Mouse (Mus musculus): ENCODE measurements around the gene Tmem72. TPM values are rescaled to one million over a fixed set of nuclear protein-coding genes. Genes with fewer than 3 reads are reported as not detected.
A peak's percentile ranks its signal among the peaks of the same experiment; 100 is the strongest.

Gene Tmem72
- polyA plus RNA-seq, 1 experiment: 0.04 TPM

DNA sequence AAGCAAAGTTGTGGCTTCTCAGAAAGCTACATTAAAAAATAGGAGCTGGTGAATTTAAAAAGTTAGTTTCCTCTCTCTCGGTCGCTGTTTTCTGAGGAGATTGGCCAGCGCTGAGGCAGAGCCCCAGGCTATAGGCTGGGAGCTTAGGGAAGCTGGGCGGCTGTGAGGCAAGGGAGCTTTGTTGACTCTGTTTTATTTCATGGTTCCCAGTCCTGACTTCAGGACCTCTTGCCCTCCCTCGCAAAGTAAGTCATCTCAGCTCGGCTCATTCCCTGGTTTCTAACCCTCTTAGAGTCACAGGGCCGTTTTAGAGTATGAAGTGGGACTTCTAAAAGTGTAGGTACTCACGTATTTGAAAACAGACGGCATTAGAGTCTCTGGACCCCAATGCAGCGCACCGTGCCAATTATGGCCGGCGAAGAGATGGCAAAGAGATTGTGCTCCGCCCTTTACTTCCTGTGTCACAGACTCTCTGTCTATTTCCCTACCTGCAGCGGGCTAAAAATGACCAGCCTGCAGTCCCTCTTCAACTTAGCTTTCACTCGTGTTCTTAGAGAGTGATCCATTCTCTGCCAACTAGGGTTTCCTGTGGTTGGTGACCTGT is 42.3 kb downstream of the Tmem72 start:
- H3K4me1 ChIP-seq (replicated peaks; ENCODE audit: control insufficient read depth, insufficient read depth, low read length): peaks cover 20% of the 10 kb centered on the region
- H3K4me3 ChIP-seq (ENCODE audit: control insufficient read depth, insufficient read depth, low read length): peak overlapping the region; percentile 56
- no peak for DNase-seq
- H3K27ac ChIP-seq (ENCODE audit: control insufficient read depth, insufficient read depth, low read length): peak overlapping the region; percentile 29; the same call in 1 of the 2 replicates
- TF ChIP-seq POLR2A (IDR thresholded peaks at IDR 0.05; ENCODE audit: control insufficient read depth, extremely low read depth, insufficient read depth, low read length, poor library complexity): no peak
- TF ChIP-seq CTCF (IDR thresholded peaks at IDR 0.05; ENCODE audit: borderline replicate concordance, control insufficient read depth, extremely low read depth, insufficient read depth, low read length, poor library complexity): no peak
- 18% methylated on average over 16 of the region's 16 CpGs for WGBS
- no peaks in the 10 kb centered on the region for H3K27me3 ChIP-seq (ENCODE audit: control insufficient read depth, insufficient read depth, low read length)
- H3K36me3 ChIP-seq (ENCODE audit: control insufficient read depth, insufficient read depth, low read length): no peaks in the 10 kb centered on the region

DNA sequence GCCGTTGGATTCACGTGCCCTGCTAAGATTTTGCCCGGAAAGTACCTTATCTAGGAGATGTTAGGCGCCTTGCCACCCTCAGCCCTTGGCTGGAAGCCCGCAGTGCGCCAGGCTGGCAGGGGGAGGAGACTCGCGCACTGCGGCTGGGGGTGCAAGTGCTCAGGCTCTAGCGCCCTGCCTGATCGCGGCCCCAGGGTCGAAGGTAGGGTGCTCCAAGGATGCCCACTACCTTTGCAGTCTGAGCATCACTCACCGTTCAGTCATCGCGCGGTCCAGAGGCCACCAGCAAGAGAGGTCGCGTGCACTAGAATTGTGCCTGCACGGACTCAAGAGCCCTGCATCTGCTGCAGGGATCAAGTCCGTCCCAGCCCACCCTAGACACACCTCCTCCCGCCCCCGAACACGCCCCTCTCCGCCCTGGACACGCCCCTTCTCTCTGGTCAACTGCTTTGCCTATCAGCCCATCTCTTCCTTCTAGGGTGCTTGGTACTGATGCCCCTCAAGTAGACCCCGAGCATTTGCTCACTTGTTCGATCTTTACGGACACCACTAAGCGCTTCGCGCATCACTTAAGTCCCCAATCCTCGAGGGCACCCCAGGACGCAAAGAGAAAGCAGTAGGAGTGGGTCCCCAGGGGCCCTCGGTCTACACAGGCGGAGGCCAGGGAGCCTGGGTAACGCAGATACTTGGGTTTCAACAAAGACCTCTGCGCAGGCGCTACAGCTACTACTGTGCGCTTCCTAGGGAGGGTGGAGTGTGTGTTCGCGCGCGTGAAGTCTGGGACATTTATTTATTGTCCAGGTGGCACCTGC is 43.0 kb downstream of the Tmem72 start, which contains the start of gene Rassf4:
Gene Rassf4 (minus strand): TSS at position 482 of the 812 bp plus-strand sequence.
- 1% methylated on average over 44 of the region's 44 CpGs for WGBS
- peaks cover 20% of the 10 kb centered on the region for H3K4me1 ChIP-seq (replicated peaks; ENCODE audit: control insufficient read depth, insufficient read depth, low read length)
- no peaks in the 10 kb centered on the region for H3K27me3 ChIP-seq (ENCODE audit: control insufficient read depth, insufficient read depth, low read length)
- no peaks in the 10 kb centered on the region for H3K36me3 ChIP-seq (ENCODE audit: control insufficient read depth, insufficient read depth, low read length)
- peak within 1 kb of the TSS; percentile 56 for H3K4me3 ChIP-seq (ENCODE audit: control insufficient read depth, insufficient read depth, low read length)
- peak; percentile 81 for DNase-seq
- H3K27ac ChIP-seq (ENCODE audit: control insufficient read depth, insufficient read depth, low read length): peak within 1 kb of the TSS; percentile 29; the same call in 1 of the 2 replicates
- TF ChIP-seq CTCF (IDR thresholded peaks at IDR 0.05; ENCODE audit: borderline replicate concordance, control insufficient read depth, extremely low read depth, insufficient read depth, low read length, poor library complexity): no peak
- 0 out of 2 replicates have a peak, but pooled peaks have one; percentile 13 for TF ChIP-seq POLR2A (IDR thresholded peaks at IDR 0.05; ENCODE audit: control insufficient read depth, extremely low read depth, insufficient read depth, low read length, poor library complexity)

DNA sequence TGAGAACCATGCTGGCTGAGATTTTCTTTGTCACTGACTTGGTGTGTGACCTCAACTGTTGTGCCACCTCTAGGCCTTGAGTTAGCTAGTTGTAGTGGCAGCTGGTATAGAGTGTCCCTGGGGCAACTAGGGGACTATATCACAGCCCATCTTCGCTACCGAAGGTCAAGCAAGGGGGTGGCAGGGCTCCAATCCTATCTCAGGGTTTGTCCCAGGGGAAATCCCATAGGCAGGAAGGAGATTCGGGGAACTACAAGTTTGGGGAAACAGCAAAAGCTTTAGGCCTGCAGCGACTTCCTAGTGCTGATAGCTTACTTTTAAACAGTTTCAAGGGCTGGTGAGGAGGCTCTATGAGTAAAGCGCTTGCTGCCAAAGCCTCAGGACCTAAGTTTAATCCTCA is 44.4 kb downstream of the Tmem72 start:
- 79% methylated on average over 5 of the region's 5 CpGs for WGBS
- no peaks in the 10 kb centered on the region for H3K27me3 ChIP-seq (ENCODE audit: control insufficient read depth, insufficient read depth, low read length)
- H3K36me3 ChIP-seq (ENCODE audit: control insufficient read depth, insufficient read depth, low read length): no peaks in the 10 kb centered on the region
- TF ChIP-seq CTCF (IDR thresholded peaks at IDR 0.05; ENCODE audit: borderline replicate concordance, control insufficient read depth, extremely low read depth, insufficient read depth, low read length, poor library complexity): no peak
- no peak for TF ChIP-seq POLR2A (IDR thresholded peaks at IDR 0.05; ENCODE audit: control insufficient read depth, extremely low read depth, insufficient read depth, low read length, poor library complexity)
- no peak for DNase-seq
- no peak overlapping the region for H3K27ac ChIP-seq (ENCODE audit: control insufficient read depth, insufficient read depth, low read length)
- H3K4me3 ChIP-seq (ENCODE audit: control insufficient read depth, insufficient read depth, low read length): no peak overlapping the region
- peaks cover 20% of the 10 kb centered on the region for H3K4me1 ChIP-seq (replicated peaks; ENCODE audit: control insufficient read depth, insufficient read depth, low read length)

DNA sequence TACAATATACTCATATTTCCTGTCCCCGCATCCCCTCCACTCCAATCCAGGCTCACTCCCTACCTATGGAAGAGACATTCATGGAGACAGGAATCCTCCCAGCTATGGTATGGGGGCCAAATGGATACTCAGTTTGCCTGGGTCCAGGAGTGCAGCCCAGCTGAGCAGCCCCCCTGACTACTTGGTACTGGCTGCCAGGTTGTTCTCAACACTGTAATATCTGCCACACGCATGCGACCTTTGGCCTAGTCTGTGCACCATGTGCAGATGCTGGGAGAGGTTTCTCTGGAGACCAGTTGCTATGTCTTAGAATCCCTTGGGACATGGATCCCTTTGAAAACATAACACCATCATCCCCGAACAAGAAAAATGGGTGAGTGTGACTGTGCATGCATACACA is 44.9 kb downstream of the Tmem72 start:
- no peak overlapping the region for H3K27ac ChIP-seq (ENCODE audit: control insufficient read depth, insufficient read depth, low read length)
- peaks cover 20% of the 10 kb centered on the region for H3K4me1 ChIP-seq (replicated peaks; ENCODE audit: control insufficient read depth, insufficient read depth, low read length)
- DNase-seq: no peak
- TF ChIP-seq CTCF (IDR thresholded peaks at IDR 0.05; ENCODE audit: borderline replicate concordance, control insufficient read depth, extremely low read depth, insufficient read depth, low read length, poor library complexity): no peak
- no peak for TF ChIP-seq POLR2A (IDR thresholded peaks at IDR 0.05; ENCODE audit: control insufficient read depth, extremely low read depth, insufficient read depth, low read length, poor library complexity)
- no peaks in the 10 kb centered on the region for H3K27me3 ChIP-seq (ENCODE audit: control insufficient read depth, insufficient read depth, low read length)
- H3K4me3 ChIP-seq (ENCODE audit: control insufficient read depth, insufficient read depth, low read length): no peak overlapping the region
- H3K36me3 ChIP-seq (ENCODE audit: control insufficient read depth, insufficient read depth, low read length): no peaks in the 10 kb centered on the region
- WGBS: 94% methylated on average over 4 of the region's 4 CpGs

DNA sequence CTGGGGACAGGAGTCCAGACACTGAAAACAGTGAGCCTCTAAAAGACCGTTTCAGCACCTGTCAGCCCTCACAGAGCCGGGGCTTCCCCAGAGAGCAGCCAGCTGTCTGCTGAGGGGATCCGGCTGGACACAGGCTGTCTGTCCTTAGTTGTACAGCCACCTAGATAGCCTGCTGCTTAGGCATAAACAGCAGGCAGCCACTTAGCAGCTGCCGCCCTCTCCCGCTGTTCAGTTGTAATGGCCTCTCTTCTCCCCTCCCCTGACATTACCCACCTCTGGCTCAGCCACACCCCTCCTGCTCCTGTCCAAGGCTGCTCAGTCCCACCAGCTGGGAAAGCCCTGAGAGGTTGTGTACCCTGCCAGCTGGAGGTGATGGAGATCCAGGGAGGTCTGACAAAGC is 45.7 kb downstream of the Tmem72 start:
- Histone ChIP-seq H3K4me3 (ENCODE audit: control insufficient read depth, insufficient read depth, low read length) (no peak overlapping the region), H3K4me1 (replicated peaks; ENCODE audit: control insufficient read depth, insufficient read depth, low read length) (peaks cover 20% of the 10 kb centered on the region), H3K36me3 (ENCODE audit: control insufficient read depth, insufficient read depth, low read length) (no peaks in the 10 kb centered on the region), H3K27ac (ENCODE audit: control insufficient read depth, insufficient read depth, low read length) (no peak overlapping the region), H3K27me3 (ENCODE audit: control insufficient read depth, insufficient read depth, low read length) (no peaks in the 10 kb centered on the region)
- TF ChIP-seq POLR2A (IDR thresholded peaks at IDR 0.05; ENCODE audit: control insufficient read depth, extremely low read depth, insufficient read depth, low read length, poor library complexity) (no peak), CTCF (IDR thresholded peaks at IDR 0.05; ENCODE audit: borderline replicate concordance, control insufficient read depth, extremely low read depth, insufficient read depth, low read length, poor library complexity) (no peak)
- no peak for DNase-seq
- WGBS: 89% methylated on average over 5 of the region's 5 CpGs

DNA sequence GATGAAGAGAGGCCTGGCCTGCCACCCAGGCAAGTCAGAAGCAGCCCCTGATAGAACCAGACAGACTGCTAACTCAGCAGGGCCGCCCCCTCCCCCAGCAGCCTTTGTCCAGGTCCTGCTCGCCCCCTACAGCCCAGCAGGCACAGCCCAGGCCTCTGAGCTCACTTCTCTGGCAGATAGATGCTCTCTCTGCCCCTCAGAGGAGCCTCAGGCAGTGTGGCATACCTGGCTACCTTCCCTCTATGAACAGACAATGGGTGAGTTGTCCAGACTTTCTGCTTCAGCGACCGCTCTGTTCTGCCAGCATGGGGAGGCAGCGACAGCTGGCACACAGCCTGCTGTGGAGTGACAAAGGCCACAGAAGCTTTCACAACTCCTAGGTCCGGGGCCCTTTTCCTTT is 46.6 kb downstream of the Tmem72 start:
- Histone ChIP-seq H3K27me3 (ENCODE audit: control insufficient read depth, insufficient read depth, low read length) (no peaks in the 10 kb centered on the region), H3K4me1 (replicated peaks; ENCODE audit: control insufficient read depth, insufficient read depth, low read length) (peaks cover 20% of the 10 kb centered on the region), H3K4me3 (ENCODE audit: control insufficient read depth, insufficient read depth, low read length) (no peak overlapping the region), H3K27ac (ENCODE audit: control insufficient read depth, insufficient read depth, low read length) (no peak overlapping the region), H3K36me3 (ENCODE audit: control insufficient read depth, insufficient read depth, low read length) (no peaks in the 10 kb centered on the region)
- WGBS: 90% methylated on average over 6 of the region's 6 CpGs
- TF ChIP-seq CTCF (IDR thresholded peaks at IDR 0.05; ENCODE audit: borderline replicate concordance, control insufficient read depth, extremely low read depth, insufficient read depth, low read length, poor library complexity) (no peak), POLR2A (IDR thresholded peaks at IDR 0.05; ENCODE audit: control insufficient read depth, extremely low read depth, insufficient read depth, low read length, poor library complexity) (no peak)
- DNase-seq: no peak
